Mouse (Mus musculus) kidney, postnatal 36 days (tissue): ENCODE measurements at regions not wholly inside any gene's neighbourhood (a gene's known extent, or its start where the extent isn't known, plus 50 kb on each side); places are given as distances from the start of the nearest gene placed in this dataset.

Experiments
- DNase-seq, 2 experiments: peaks; one replicate each; pipeline ENCODE4 v3.0.0; 2021 to 2022; ENCODE audit warnings: mixed read lengths in 2 of 2

DNA sequence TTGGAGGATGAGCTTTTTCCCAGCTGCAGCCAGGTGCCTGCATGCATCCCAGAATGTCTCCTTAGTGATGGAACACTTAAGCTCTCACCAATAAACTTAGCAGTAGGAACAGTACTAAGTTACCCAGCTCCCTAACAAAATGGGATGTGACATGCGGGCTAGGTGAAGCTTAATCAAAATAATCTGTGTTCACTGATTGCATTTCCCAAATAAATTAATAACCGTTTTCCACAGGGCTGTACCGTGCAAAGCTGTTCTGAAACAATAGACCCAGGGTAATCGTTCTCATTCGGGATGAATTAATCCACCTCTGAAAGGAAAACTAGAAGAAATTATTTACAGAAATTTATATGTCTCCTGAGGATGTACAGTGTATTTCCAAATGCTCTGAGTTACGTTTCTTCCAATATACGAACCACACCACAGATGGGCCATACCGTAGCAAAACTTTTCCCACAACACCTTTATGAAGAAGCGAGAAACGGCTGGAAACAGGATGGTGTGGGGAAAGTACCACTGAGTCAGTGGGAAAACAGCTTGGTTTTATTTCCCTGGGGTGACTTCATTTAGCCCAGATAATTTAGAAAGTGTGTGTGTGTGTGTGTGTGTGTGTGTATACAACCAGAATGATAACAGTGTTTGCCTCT, 148.5 kb upstream of the Adamts16 start:
- no peak for DNase-seq

DNA sequence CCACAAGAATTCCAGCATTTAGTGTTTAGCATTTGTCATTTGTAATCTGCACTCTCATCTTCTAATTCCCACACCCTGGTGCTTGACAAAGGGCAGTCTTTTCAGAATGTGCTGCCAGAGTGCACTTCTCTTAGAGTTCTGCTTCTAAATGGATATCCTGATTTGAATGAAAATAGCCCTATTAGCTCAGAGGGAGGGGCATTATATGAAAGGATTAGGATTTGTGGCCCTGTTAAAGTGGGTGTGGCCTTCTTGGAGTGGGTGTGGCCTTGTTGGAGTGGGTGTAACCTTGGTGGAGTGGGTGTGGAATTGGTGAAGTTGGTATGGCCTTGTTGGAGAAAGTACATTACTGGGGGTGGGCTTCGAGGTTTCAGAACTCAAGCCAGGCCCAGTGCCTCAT, 137.7 kb upstream of the Adamts16 start:
- DNase-seq, result no peak

DNA sequence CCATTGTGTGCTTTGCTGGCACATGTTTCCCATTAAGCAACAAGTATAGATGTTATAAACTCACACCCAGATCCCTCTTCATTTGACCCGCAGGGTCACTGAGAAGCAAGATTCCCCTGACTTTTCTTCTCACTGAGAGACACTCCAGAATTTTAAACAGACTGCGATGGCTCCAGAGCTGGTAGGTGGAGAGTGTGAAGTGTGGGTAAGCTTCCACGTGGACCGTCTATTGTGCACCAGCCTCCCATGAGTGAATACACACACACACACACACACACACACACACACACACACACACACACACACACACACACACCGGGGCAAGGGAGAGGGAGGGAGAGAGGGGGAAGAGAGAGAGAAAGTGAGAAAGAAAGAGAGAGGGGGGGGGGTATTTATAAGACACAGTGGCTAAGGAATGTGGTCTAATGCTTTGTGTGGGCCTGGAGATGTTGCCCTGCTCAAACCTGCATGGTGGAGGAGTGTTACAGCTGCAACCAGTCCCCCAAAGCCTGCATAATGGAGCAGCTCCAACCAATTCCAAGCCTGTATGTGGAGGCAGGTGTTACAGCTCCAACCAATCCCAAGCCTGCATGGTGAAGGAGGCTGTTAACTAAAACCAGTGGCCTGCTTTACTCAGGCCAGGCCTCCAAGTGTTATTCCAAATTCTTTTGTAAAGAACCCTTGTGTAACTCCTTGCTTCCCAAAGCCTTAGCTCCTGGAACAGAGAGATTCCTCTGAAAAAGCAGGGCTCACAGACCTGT, 137.1 kb upstream of the Adamts16 start:
- no peak for DNase-seq

GRCm38 (mm10) chr13:70969596-70969995, 128.0 kb upstream of the Adamts16 start:
- no peak for DNase-seq

GRCm38 (mm10) chr13:70967781-70968180, 126.2 kb upstream of the Adamts16 start:
- DNase-seq, result no peak

DNA sequence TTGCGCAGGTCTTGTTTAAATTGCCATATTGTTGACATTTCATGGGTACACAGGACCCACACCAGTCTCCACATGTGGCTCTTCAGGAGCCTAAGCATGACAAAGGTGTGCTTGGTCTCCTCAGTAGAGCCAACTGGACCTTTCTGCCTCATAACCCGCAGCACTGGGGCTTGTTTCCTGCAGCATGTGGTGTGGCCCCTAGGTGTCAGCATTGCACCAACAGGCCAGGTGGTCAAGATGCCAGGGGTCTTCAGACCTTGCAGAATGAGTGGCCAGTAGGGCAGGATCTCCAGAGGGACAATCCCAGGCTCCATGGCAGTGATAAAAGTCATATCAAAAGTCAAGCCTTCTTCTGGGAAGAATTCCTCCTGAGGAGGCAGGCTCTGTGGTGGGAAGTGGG, 121.8 kb upstream of the Adamts16 start:
- DNase-seq, result peak in 1 of 2 experiments; percentile 16

DNA sequence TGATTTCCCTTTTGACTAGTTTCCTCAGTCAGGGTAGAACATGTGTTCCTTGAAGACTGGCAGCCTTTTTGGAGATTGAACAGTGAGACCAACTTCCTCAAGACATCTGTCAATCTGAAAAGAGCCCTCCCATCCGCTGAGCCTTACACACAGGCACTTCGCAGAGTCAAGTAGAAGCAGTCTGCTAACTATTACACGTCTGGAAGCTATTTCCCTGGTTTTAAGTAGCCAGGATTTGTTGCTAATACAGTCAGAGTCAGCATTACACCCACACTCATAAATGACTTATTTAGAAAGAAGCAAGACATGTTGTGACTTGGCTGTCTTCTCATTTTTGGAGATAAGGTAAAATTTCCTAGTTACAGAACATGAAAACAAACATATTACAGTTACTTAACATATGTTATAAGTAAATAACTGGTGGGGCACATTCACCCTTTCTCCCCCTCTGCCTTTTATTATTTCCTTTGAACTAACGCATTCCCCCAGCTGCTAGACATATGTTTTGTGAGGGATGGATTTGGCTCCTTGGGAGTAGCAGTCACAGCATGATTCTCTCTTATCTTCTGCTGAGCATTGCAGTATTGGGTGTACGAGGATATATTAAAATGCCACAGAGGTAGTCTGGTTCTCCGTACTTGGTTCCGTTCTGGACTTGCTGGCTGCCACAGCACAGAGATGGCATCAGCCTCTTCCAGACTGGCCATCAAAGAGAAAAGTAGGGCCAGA, 92.9 kb upstream of the Adamts16 start:
- no peak for DNase-seq

DNA sequence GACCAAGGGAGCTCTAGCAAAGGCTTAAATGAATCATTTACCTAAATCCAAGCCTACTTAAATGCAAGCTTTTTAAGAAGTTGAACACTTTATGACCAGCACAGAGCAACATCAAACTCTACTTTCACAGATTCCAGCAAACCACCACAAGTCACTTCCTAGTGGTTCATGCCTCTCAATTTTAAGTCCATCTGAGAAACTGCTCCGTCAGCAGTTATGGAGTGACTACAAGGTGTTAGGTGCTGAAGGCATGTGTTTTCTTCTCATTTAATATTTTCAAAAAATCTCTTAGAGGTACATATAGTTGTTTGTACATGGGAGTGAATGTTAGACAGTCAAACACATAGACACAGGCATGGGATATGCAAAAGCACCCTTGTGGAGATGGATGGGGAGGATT, 72.2 kb upstream of the Adamts16 start:
- no peak for DNase-seq

DNA sequence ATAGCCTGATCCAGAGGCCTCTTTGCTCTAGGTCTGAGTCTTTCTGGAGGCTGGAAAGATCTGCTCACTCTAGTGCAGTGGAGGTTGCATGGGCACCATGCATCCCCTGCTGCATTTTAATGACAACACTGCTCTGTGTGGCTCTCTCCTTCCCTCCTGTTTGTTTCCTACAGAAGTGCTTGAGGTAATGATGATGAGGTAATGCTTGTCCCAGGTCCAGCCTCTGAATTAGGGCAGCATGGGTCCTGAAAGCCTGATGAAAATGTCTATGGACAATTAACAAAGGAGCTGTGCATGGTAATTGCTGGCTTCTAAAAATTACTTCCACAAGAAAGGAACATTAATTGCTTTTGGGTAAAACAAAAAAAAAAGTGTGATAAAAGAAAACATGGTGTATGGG, 69.3 kb upstream of the Adamts16 start:
- DNase-seq, result no peak

GRCm38 (mm10) chr13:70904834-70905233, 63.2 kb upstream of the Adamts16 start:
- DNase-seq, result no peak

GRCm38 (mm10) chr13:70903831-70904230, 62.2 kb upstream of the Adamts16 start:
- DNase-seq, result no peak

DNA sequence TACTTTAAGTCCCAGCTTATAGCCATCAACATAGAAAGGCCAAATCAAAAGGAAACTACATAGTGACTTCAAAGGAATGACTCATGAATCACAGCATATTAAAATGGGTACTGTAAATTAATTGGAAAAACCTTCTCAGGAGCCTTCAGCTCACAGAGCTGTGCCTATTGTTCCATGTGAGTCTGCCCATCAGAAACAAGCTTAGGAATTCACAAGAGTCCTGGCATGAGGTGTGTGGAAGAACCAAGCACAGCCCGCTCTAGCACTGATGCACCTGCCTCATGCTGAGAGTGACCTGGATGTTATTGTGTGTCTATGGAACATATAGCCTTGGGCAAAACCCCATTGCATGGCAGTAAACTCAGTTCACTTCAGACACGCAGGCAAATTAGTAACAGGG, 61.5 kb upstream of the Adamts16 start:
- DNase-seq, result no peak

- DNase-seq, result no peak
Observed at GRCm38 (mm10) chr13:70902727-70903126, 61.1 kb upstream of the Adamts16 start.

DNA sequence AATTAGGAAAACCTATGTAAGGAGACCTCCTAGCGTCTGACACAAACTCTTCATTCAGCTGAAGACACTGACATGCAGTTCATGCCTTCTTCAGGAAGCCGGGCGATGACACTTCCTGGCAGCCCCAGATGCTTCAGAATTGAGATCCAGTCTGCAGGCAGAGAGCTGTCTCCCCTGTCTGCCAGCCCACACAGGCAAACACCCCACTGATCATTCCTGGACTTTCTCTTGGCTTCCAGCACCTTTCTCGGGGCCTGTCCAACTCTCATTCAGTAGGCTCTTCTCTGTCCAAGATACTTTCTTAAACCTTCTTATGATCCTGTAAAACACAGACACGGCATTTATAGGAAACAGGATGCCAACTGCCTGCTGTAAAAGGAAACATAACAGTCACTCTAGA, 50.0 kb upstream of the Adamts16 start:
- no peak for DNase-seq
